Mouse (Mus musculus): ENCODE measurements around the gene Borcs5.

- TF ChIP-seq CTCF (IDR thresholded peaks at IDR 0.05; ENCODE audit: low read depth, low read length) = no peak
- no peak for TF ChIP-seq POLR2A (IDR thresholded peaks at IDR 0.05; ENCODE audit: insufficient read depth, low read length)
- no peak for TF ChIP-seq EP300 (IDR thresholded peaks at IDR 0.05; ENCODE audit: insufficient read depth, low read depth, low read length)
Measured at GRCm38 (mm10) chr6:134730978-134731377, 91.7 kb downstream of the Borcs5 start.
